Mouse (Mus musculus): ENCODE measurements around the gene Iapp.
"Not testable (repeated sequence)": the region's sequence is repeated elsewhere in the genome, so short reads cannot be mapped to it uniquely, and the experiment has no call there.

The Iapp gene

GRCm38 (mm10) chr6:142298098-142298497, at the start of gene Iapp:
Gene Iapp (plus strand): TSS chr6:142298423.
- DNase-seq (ENCODE audit: low read depth, low spot score): no peak

GRCm38 (mm10) chr6:142250738-142251307, 47.4 kb upstream of the Iapp start:
- not testable (repeated sequence) for DNase-seq (ENCODE audit: low read depth, low spot score)

- DNase-seq (ENCODE audit: low read depth, low spot score): no peak
These were observed 22.3 kb upstream of the Iapp start for GRCm38 (mm10) chr6:142275721-142276442.

- no peak for DNase-seq (ENCODE audit: low read depth, low spot score)
These were observed 8.7 kb upstream of the Iapp start for GRCm38 (mm10) chr6:142289413-142290118.

- no peak for DNase-seq (ENCODE audit: low read depth, low spot score)
These were observed 6.9 kb downstream of the Iapp start for GRCm38 (mm10) chr6:142305076-142305475.

- DNase-seq (ENCODE audit: low read depth, low spot score): no peak
These were observed 16.1 kb downstream of the Iapp start for GRCm38 (mm10) chr6:142314285-142314684.

GRCm38 (mm10) chr6:142317106-142317505, 18.9 kb downstream of the Iapp start:
- no peak for DNase-seq (ENCODE audit: low read depth, low spot score)

- DNase-seq (ENCODE audit: low read depth, low spot score): no peak
These were observed 24.7 kb downstream of the Iapp start, which contains the start of gene Slco1a5 for GRCm38 (mm10) chr6:142322881-142323280. Gene Slco1a5 (minus strand): TSS chr6:142322981.

GRCm38 (mm10) chr6:142326598-142326997, 28.4 kb downstream of the Iapp start:
- no peak for DNase-seq (ENCODE audit: low read depth, low spot score)

GRCm38 (mm10) chr6:142329201-142329600, 31.0 kb downstream of the Iapp start:
- no peak for DNase-seq (ENCODE audit: low read depth, low spot score)

GRCm38 (mm10) chr6:142338961-142339360, 40.7 kb downstream of the Iapp start:
- DNase-seq (ENCODE audit: low read depth, low spot score): no peak

GRCm38 (mm10) chr6:142339576-142339975, 41.4 kb downstream of the Iapp start:
- no peak for DNase-seq (ENCODE audit: low read depth, low spot score)

GRCm38 (mm10) chr6:142343561-142343960, 45.3 kb downstream of the Iapp start:
- peak; percentile 53 for DNase-seq (ENCODE audit: low read depth, low spot score)

GRCm38 (mm10) chr6:142345440-142346038, 47.3 kb downstream of the Iapp start, which contains the start of gene Pyroxd1:
Gene Pyroxd1 (plus strand): TSS chr6:142345654.
- DNase-seq (ENCODE audit: low read depth, low spot score): peak; percentile 96

GRCm38 (mm10) chr6:142346181-142347110, 48.2 kb downstream of the Iapp start:
- no peak for DNase-seq (ENCODE audit: low read depth, low spot score)

- no peak for DNase-seq (ENCODE audit: low read depth, low spot score)
These were observed 49.5 kb downstream of the Iapp start for GRCm38 (mm10) chr6:142347431-142348385.

- not testable (repeated sequence) for DNase-seq (ENCODE audit: low read depth, low spot score)
These were observed 53.9 kb downstream of the Iapp start for GRCm38 (mm10) chr6:142352099-142352498.
